Mouse (Mus musculus): ENCODE results near the gene Cdc42bpg. TPM values are rescaled to one million over a fixed set of nuclear protein-coding genes. Genes with fewer than 3 reads are reported as not detected.
A peak's percentile ranks its signal among the peaks of the same experiment; 100 is the strongest.

Cdc42bpg gene
- total and polyA plus RNA-seq, 2 experiments: 3.1 to 7.3 TPM

- peak; percentile 90 for DNase-seq (ENCODE audit: extremely low read depth, low read depth, low spot score)
- no peak overlapping the region for H3K9ac ChIP-seq (ENCODE audit: low read depth, low read length)
- H3K4me3 ChIP-seq (ENCODE audit: insufficient read depth, low read depth, low read length): no peak overlapping the region
- 22% methylated on average over 7 of the region's 7 CpGs for WGBS
- H3K79me2 ChIP-seq (ENCODE audit: control insufficient read depth, insufficient read depth, low read length): peaks cover 4% of the 10 kb centered on the region; the same call in 1 of the 2 replicates
- no peaks in the 10 kb centered on the region for H3K27me3 ChIP-seq (ENCODE audit: control insufficient read depth, insufficient read depth, low read length)
- H3K4me1 ChIP-seq (ENCODE audit: control insufficient read depth, insufficient read depth, low read length): peaks cover 42% of the 10 kb centered on the region
- H3K36me3 ChIP-seq (ENCODE audit: control insufficient read depth, insufficient read depth, low read length): no peaks in the 10 kb centered on the region
- TF ChIP-seq CTCF (IDR thresholded peaks at IDR 0.05; ENCODE audit: low read depth, low read length): no peak
- TF ChIP-seq POLR2A (IDR thresholded peaks at IDR 0.05; ENCODE audit: extremely low read depth, insufficient read depth, low read length): 0 out of 2 replicates have a peak, but pooled peaks have one; percentile 11
- peak overlapping the region; percentile 85 for H3K27ac ChIP-seq (replicated peaks; ENCODE audit: insufficient read depth, low read depth, low read length)
Observed at GRCm38 (mm10) chr19:6268670-6269132, 37.6 kb upstream of the Cdc42bpg start.

GRCm38 (mm10) chr19:6269798-6270475 lies 36.3 kb upstream of the Cdc42bpg start:
- WGBS: 36% methylated on average over 8 of the region's 8 CpGs
- H3K9ac ChIP-seq (ENCODE audit: low read depth, low read length): no peak overlapping the region
- H3K4me1 ChIP-seq (ENCODE audit: control insufficient read depth, insufficient read depth, low read length): peaks cover 42% of the 10 kb centered on the region
- no peaks in the 10 kb centered on the region for H3K27me3 ChIP-seq (ENCODE audit: control insufficient read depth, insufficient read depth, low read length)
- DNase-seq (ENCODE audit: extremely low read depth, low read depth, low spot score): peak; percentile 92
- H3K79me2 ChIP-seq (ENCODE audit: control insufficient read depth, insufficient read depth, low read length): no peaks in the 10 kb centered on the region
- H3K4me3 ChIP-seq (ENCODE audit: insufficient read depth, low read depth, low read length): no peak overlapping the region
- TF ChIP-seq POLR2A (IDR thresholded peaks at IDR 0.05; ENCODE audit: extremely low read depth, insufficient read depth, low read length) (no peak), CTCF (IDR thresholded peaks at IDR 0.05; ENCODE audit: low read depth, low read length) (no peak)
- peak overlapping the region; percentile 84 for H3K27ac ChIP-seq (replicated peaks; ENCODE audit: insufficient read depth, low read depth, low read length)
- no peaks in the 10 kb centered on the region for H3K36me3 ChIP-seq (ENCODE audit: control insufficient read depth, insufficient read depth, low read length)

- H3K4me3 ChIP-seq (ENCODE audit: insufficient read depth, low read depth, low read length): no peak overlapping the region
- no peaks in the 10 kb centered on the region for H3K27me3 ChIP-seq (ENCODE audit: control insufficient read depth, insufficient read depth, low read length)
- DNase-seq (ENCODE audit: extremely low read depth, low read depth, low spot score): no peak
- 34% methylated on average over 9 of the region's 9 CpGs for WGBS
- no peaks in the 10 kb centered on the region for H3K79me2 ChIP-seq (ENCODE audit: control insufficient read depth, insufficient read depth, low read length)
- peaks cover 40% of the 10 kb centered on the region for H3K4me1 ChIP-seq (ENCODE audit: control insufficient read depth, insufficient read depth, low read length)
- H3K36me3 ChIP-seq (ENCODE audit: control insufficient read depth, insufficient read depth, low read length): no peaks in the 10 kb centered on the region
- TF ChIP-seq POLR2A (IDR thresholded peaks at IDR 0.05; ENCODE audit: extremely low read depth, insufficient read depth, low read length) (no peak), CTCF (IDR thresholded peaks at IDR 0.05; ENCODE audit: low read depth, low read length) (no peak)
- peak overlapping the region; percentile 4; the same call in 1 of the 2 replicates for H3K9ac ChIP-seq (ENCODE audit: low read depth, low read length)
- H3K27ac ChIP-seq (replicated peaks; ENCODE audit: insufficient read depth, low read depth, low read length): peak overlapping the region; percentile 84
Observed at GRCm38 (mm10) chr19:6270661-6271060, 35.6 kb upstream of the Cdc42bpg start.

- H3K9ac ChIP-seq (ENCODE audit: low read depth, low read length): peak overlapping the region; percentile 4; the same call in 1 of the 2 replicates
- DNase-seq (ENCODE audit: extremely low read depth, low read depth, low spot score): no peak
- no peak overlapping the region for H3K4me3 ChIP-seq (ENCODE audit: insufficient read depth, low read depth, low read length)
- H3K79me2 ChIP-seq (ENCODE audit: control insufficient read depth, insufficient read depth, low read length): no peaks in the 10 kb centered on the region
- H3K36me3 ChIP-seq (ENCODE audit: control insufficient read depth, insufficient read depth, low read length): no peaks in the 10 kb centered on the region
- WGBS: 29% methylated on average over 8 of the region's 8 CpGs
- peak overlapping the region; percentile 84; the same call in 1 of the 2 replicates for H3K27ac ChIP-seq (replicated peaks; ENCODE audit: insufficient read depth, low read depth, low read length)
- TF ChIP-seq CTCF (IDR thresholded peaks at IDR 0.05; ENCODE audit: low read depth, low read length): no peak
- no peak for TF ChIP-seq POLR2A (IDR thresholded peaks at IDR 0.05; ENCODE audit: extremely low read depth, insufficient read depth, low read length)
- peaks cover 39% of the 10 kb centered on the region for H3K4me1 ChIP-seq (ENCODE audit: control insufficient read depth, insufficient read depth, low read length)
- no peaks in the 10 kb centered on the region for H3K27me3 ChIP-seq (ENCODE audit: control insufficient read depth, insufficient read depth, low read length)
Observed at GRCm38 (mm10) chr19:6271206-6271605, 35.0 kb upstream of the Cdc42bpg start.

- H3K27me3 ChIP-seq (ENCODE audit: control insufficient read depth, insufficient read depth, low read length): no peaks in the 10 kb centered on the region
- no peak for DNase-seq (ENCODE audit: extremely low read depth, low read depth, low spot score)
- H3K27ac ChIP-seq (replicated peaks; ENCODE audit: insufficient read depth, low read depth, low read length): 0 out of 2 replicates have a peak overlapping the region, but pooled peaks have one; percentile 20
- H3K4me3 ChIP-seq (ENCODE audit: insufficient read depth, low read depth, low read length): no peak overlapping the region
- WGBS: 54% methylated on average over 7 of the region's 7 CpGs
- no peaks in the 10 kb centered on the region for H3K36me3 ChIP-seq (ENCODE audit: control insufficient read depth, insufficient read depth, low read length)
- H3K4me1 ChIP-seq (ENCODE audit: control insufficient read depth, insufficient read depth, low read length): peaks cover 38% of the 10 kb centered on the region
- H3K9ac ChIP-seq (ENCODE audit: low read depth, low read length): no peak overlapping the region
- peaks cover 3% of the 10 kb centered on the region for H3K79me2 ChIP-seq (ENCODE audit: control insufficient read depth, insufficient read depth, low read length)
- TF ChIP-seq CTCF (IDR thresholded peaks at IDR 0.05; ENCODE audit: low read depth, low read length) (no peak), POLR2A (IDR thresholded peaks at IDR 0.05; ENCODE audit: extremely low read depth, insufficient read depth, low read length) (no peak)
Observed at GRCm38 (mm10) chr19:6272053-6272452, 34.2 kb upstream of the Cdc42bpg start.

- H3K79me2 ChIP-seq (ENCODE audit: control insufficient read depth, insufficient read depth, low read length): peaks cover 8% of the 10 kb centered on the region
- no peak for TF ChIP-seq CTCF (IDR thresholded peaks at IDR 0.05; ENCODE audit: low read depth, low read length)
- TF ChIP-seq POLR2A (IDR thresholded peaks at IDR 0.05; ENCODE audit: extremely low read depth, insufficient read depth, low read length): no peak
- DNase-seq (ENCODE audit: extremely low read depth, low read depth, low spot score): no peak
- H3K4me1 ChIP-seq (ENCODE audit: control insufficient read depth, insufficient read depth, low read length): peaks cover 33% of the 10 kb centered on the region
- no peak overlapping the region for H3K4me3 ChIP-seq (ENCODE audit: insufficient read depth, low read depth, low read length)
- no peaks in the 10 kb centered on the region for H3K27me3 ChIP-seq (ENCODE audit: control insufficient read depth, insufficient read depth, low read length)
- no peak overlapping the region for H3K27ac ChIP-seq (replicated peaks; ENCODE audit: insufficient read depth, low read depth, low read length)
- H3K9ac ChIP-seq (ENCODE audit: low read depth, low read length): no peak overlapping the region
- WGBS: 79% methylated on average over 4 of the region's 4 CpGs
- no peaks in the 10 kb centered on the region for H3K36me3 ChIP-seq (ENCODE audit: control insufficient read depth, insufficient read depth, low read length)
Observed at GRCm38 (mm10) chr19:6272738-6273137, 33.5 kb upstream of the Cdc42bpg start.
